Mouse (Mus musculus) intestine, embryonic 14.5 days (tissue): ENCODE results near the gene Fa2h. TPM values are rescaled to one million over a fixed set of nuclear protein-coding genes. Genes with fewer than 3 reads are reported as not detected.

Experiments used
- ATAC-seq: fragments of 200-750 bp; cut with Nextera tagmentation; replicated peaks from 2 replicates; pipeline ENCODE4 v1.8.0; 2017; ENCODE audit warnings: low read depth, moderate number of reproducible peaks, moderate TSS enrichment, moderate library complexity; ENCODE audit not compliant: low FRiP score, low TSS enrichment
- DNase-seq: peaks from one replicate; pipeline ENCODE4 v3.0.0-alpha.2; 2018; ENCODE audit warnings: low spot score
- H3K27ac ChIP-seq: fragments of 300-500 bp; sonication (generic); 2 replicates; pipeline ENCODE4 v1.5.1; 2014; ENCODE audit warnings: low read depth, mild to moderate bottlenecking, control low read depth
- H3K27me3 ChIP-seq: fragments of 300-500 bp; sonication (generic); replicated peaks from 2 replicates; pipeline ENCODE4 v1.6.1; 2014; ENCODE audit warnings: low read length, control low read depth; ENCODE audit not compliant: control insufficient read depth, insufficient read depth
- H3K36me3 ChIP-seq: fragments of 300-500 bp; sonication (generic); 2 replicates; pipeline ENCODE4 v1.6.1; 2014; ENCODE audit warnings: low read length, control low read depth; ENCODE audit not compliant: control insufficient read depth, insufficient read depth
- H3K4me1 ChIP-seq: fragments of 300-500 bp; sonication (generic); replicated peaks from 2 replicates; pipeline ENCODE4 v1.6.1; 2014; ENCODE audit warnings: low read length, control low read depth, mixed read lengths; ENCODE audit not compliant: control insufficient read depth, insufficient read depth
- H3K4me2 ChIP-seq: fragments of 300-500 bp; sonication (generic); 2 replicates; pipeline ENCODE4 v1.6.1; 2014; ENCODE audit warnings: low read length
- H3K4me3 ChIP-seq: fragments of 300-500 bp; sonication (generic); 2 replicates; pipeline ENCODE4 v1.5.1; 2014; ENCODE audit warnings: low read depth, low read length, control low read depth, mixed read lengths
- H3K9ac ChIP-seq: fragments of 300-500 bp; sonication (generic); 2 replicates; pipeline ENCODE4 v1.6.1; 2014; ENCODE audit warnings: mild to moderate bottlenecking, low read length
- H3K9me3 ChIP-seq: fragments of 300-500 bp; sonication (generic); 2 replicates; pipeline ENCODE4 v1.6.1; 2016; ENCODE audit warnings: low read length, control low read depth; ENCODE audit not compliant: control insufficient read depth
- WGBS: fragments of 180-500 bp; shearing (Covaris S2); extraction: QIAGEN DNeasy Blood & Tissue Kit; methylation state at CpG from one replicate; pipeline ENCODE4 v1.1.7; 2014; 5-methylcytosine and 5-hydroxymethylcytosine counted together
- polyA plus RNA-seq: library from polyadenylated mRNA; unstranded; fragments of >200 nt; fragmentation: Nextera tagmentation; extraction: Ambion mirVana; gene quantifications from 2 replicates; pipeline ENCODE4 v1.2.1, GENCODE M21; 2014

Fa2h gene
- polyA plus RNA-seq, 1 experiment from 2014 or later: 0.97 TPM

DNA sequence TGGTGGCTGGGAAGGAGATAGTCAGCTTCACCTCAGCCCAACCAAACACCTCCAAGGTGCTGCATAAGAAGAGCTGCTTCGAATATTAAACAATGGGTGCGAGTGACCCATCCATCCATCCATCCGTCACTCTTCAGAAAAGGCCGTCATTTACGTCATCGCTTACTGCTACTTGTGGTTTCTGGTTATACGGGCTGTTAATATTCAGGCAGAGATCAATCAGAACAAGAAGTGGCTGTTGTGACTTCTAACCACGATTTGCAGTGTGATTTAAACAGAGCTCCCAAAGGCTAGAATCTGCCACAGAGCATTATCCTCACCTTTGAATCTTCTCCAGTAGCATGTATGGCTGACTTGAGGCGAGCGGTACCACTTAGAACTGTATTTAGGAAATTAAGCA, 23.6 kb upstream of the Fa2h start:
- DNase-seq (no peak), ATAC-seq (no peak)
- Histone ChIP-seq H3K4me3 (no peak overlapping the region), H3K9me3 (no peaks in the 10 kb centered on the region), H3K4me1 (no peaks in the 10 kb centered on the region), H3K27me3 (no peaks in the 10 kb centered on the region), H3K9ac (no peak overlapping the region), H3K27ac (no peak overlapping the region), H3K36me3 (no peaks in the 10 kb centered on the region), H3K4me2 (no peak overlapping the region)
- WGBS: 84% methylated on average over 10 of the region's 10 CpGs

DNA sequence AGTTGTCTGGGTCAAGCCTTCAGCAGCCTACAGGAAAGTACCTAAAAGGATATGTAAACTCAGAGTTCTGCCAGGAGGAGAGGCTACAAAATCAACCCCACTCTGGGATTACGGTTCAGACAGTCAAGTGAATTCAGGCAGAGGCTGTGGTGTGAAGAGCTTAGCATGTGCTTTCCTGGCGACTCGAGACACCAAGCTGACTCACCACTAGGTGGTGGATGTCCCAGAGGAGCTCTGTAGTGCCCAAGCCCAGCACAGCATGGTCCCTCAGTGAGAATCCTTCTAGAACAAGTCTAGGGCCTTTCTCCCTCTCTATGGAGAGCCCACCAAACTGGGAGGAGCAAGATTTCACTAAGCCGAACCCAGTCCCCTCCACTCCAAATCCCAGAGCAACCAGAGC, 9.8 kb upstream of the Fa2h start:
- Histone ChIP-seq H3K4me1 (no peaks in the 10 kb centered on the region), H3K9me3 (no peaks in the 10 kb centered on the region), H3K27me3 (no peaks in the 10 kb centered on the region; the same call in 1 of the 2 replicates), H3K4me2 (no peak overlapping the region), H3K9ac (no peak overlapping the region), H3K36me3 (no peaks in the 10 kb centered on the region), H3K4me3 (no peak overlapping the region), H3K27ac (no peak overlapping the region)
- WGBS: 34% methylated on average over 4 of the region's 4 CpGs
- ATAC-seq (no peak), DNase-seq (no peak)

GRCm38 (mm10) chr8:111391268-111391667, 2.4 kb downstream of the Fa2h start:
- Histone ChIP-seq H3K4me2 (no peak overlapping the region), H3K9me3 (no peaks in the 10 kb centered on the region), H3K27me3 (peaks cover 31% of the 10 kb centered on the region), H3K36me3 (no peaks in the 10 kb centered on the region), H3K9ac (no peak overlapping the region), H3K4me3 (no peak overlapping the region), H3K4me1 (no peaks in the 10 kb centered on the region; the same call in 1 of the 2 replicates), H3K27ac (no peak overlapping the region)
- 20% methylated on average over 3 of the region's 3 CpGs for WGBS
- ATAC-seq (no peak), DNase-seq (no peak)

DNA sequence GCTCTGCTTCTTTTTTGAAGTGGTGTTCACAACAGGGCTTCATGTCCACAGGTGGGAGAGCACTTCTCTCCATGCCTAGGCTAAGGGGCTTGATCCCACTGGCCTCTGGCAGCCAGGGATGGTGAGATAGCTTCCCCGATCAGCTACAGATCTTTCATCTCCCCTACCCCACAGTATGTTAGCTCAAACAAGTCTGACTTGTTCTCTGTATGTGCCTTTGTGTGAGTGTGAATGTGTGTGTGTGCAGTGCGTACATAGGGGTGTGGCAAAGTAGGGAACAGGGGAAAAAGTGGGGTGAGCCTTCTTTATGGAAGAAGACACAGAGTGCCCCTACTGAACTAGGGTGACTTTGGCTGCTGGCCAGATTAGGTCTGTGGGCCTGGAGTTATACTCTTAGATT, 2.8 kb downstream of the Fa2h start:
- no peaks in the 10 kb centered on the region for H3K9me3 ChIP-seq
- no peak overlapping the region for H3K9ac ChIP-seq
- ATAC-seq (0 out of 2 replicates have a peak, but pooled peaks have one; percentile 16), DNase-seq (no peak)
- H3K27me3 ChIP-seq: peaks cover 27% of the 10 kb centered on the region
- H3K4me2 ChIP-seq: no peak overlapping the region
- no peak overlapping the region for H3K4me3 ChIP-seq
- no peaks in the 10 kb centered on the region; the same call in 1 of the 2 replicates for H3K4me1 ChIP-seq
- 61% methylated on average over 2 of the region's 2 CpGs for WGBS
- no peaks in the 10 kb centered on the region for H3K36me3 ChIP-seq
- no peak overlapping the region for H3K27ac ChIP-seq

GRCm38 (mm10) chr8:111389581-111389980, 4.0 kb downstream of the Fa2h start:
- H3K27ac ChIP-seq: no peak overlapping the region
- H3K9me3 ChIP-seq: no peaks in the 10 kb centered on the region
- H3K4me1 ChIP-seq: no peaks in the 10 kb centered on the region; the same call in 1 of the 2 replicates
- WGBS: 80% methylated on average over 4 of the region's 4 CpGs
- H3K4me2 ChIP-seq: no peak overlapping the region
- H3K27me3 ChIP-seq: peaks cover 19% of the 10 kb centered on the region
- H3K4me3 ChIP-seq: no peak overlapping the region
- H3K9ac ChIP-seq: no peak overlapping the region
- ATAC-seq (no peak), DNase-seq (no peak)
- H3K36me3 ChIP-seq: no peaks in the 10 kb centered on the region

GRCm38 (mm10) chr8:111385915-111386314, 7.7 kb downstream of the Fa2h start:
- H3K4me2 ChIP-seq: no peak overlapping the region
- no peak overlapping the region for H3K27ac ChIP-seq
- 32% methylated on average over 9 of the region's 9 CpGs for WGBS
- H3K4me1 ChIP-seq: no peaks in the 10 kb centered on the region
- no peaks in the 10 kb centered on the region for H3K36me3 ChIP-seq
- no peak overlapping the region for H3K4me3 ChIP-seq
- no peaks in the 10 kb centered on the region; the same call in 1 of the 2 replicates for H3K27me3 ChIP-seq
- no peak for DNase-seq
- no peak overlapping the region for H3K9ac ChIP-seq
- no peak for ATAC-seq
- H3K9me3 ChIP-seq: no peaks in the 10 kb centered on the region

- Histone ChIP-seq H3K4me2 (no peak overlapping the region), H3K4me1 (no peaks in the 10 kb centered on the region), H3K9ac (no peak overlapping the region), H3K9me3 (no peaks in the 10 kb centered on the region), H3K27ac (no peak overlapping the region), H3K27me3 (no peaks in the 10 kb centered on the region; the same call in 1 of the 2 replicates), H3K36me3 (no peaks in the 10 kb centered on the region), H3K4me3 (no peak overlapping the region)
- DNase-seq (no peak), ATAC-seq (no peak; the same call in 1 of the 2 replicates)
- WGBS: 38% methylated on average over 2 of the region's 2 CpGs
These were observed 9.0 kb downstream of the Fa2h start for GRCm38 (mm10) chr8:111384628-111385027.

- H3K9ac ChIP-seq: no peak overlapping the region
- H3K4me2 ChIP-seq: no peak overlapping the region
- H3K36me3 ChIP-seq: no peaks in the 10 kb centered on the region
- ATAC-seq (no peak), DNase-seq (no peak)
- no peaks in the 10 kb centered on the region for H3K4me1 ChIP-seq
- no peak overlapping the region for H3K4me3 ChIP-seq
- H3K27ac ChIP-seq: no peak overlapping the region
- WGBS: 58% methylated on average over 6 of the region's 6 CpGs
- H3K9me3 ChIP-seq: no peaks in the 10 kb centered on the region
- H3K27me3 ChIP-seq: no peaks in the 10 kb centered on the region
These were observed 18.4 kb downstream of the Fa2h start for GRCm38 (mm10) chr8:111375192-111375591.

DNA sequence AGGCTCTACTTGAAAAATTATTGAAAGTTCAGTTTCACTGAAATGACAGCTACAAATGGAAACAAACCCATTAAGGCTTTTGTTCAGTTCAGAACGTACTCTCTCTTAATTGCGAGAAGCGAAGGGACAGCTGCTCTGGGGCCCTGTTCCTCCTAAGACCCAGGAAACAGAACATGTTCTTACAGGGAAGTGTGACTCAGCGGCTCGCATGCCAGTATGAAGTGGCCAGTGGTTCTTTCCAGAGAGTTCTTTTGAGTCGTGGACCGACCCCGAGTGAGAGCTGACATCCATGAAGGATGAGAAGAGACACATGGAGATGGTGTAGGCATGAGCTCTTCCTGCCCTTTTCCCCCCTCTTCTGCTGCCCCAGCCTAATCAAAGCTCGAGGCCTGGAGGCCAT, 23.9 kb downstream of the Fa2h start:
- no peak overlapping the region for H3K4me2 ChIP-seq
- no peaks in the 10 kb centered on the region for H3K27me3 ChIP-seq
- H3K4me1 ChIP-seq: no peaks in the 10 kb centered on the region
- WGBS: 68% methylated on average over 9 of the region's 9 CpGs
- H3K9ac ChIP-seq: no peak overlapping the region
- ATAC-seq (no peak), DNase-seq (no peak)
- H3K27ac ChIP-seq: no peak overlapping the region
- no peak overlapping the region for H3K4me3 ChIP-seq
- H3K36me3 ChIP-seq: no peaks in the 10 kb centered on the region
- H3K9me3 ChIP-seq: no peaks in the 10 kb centered on the region
